Mouse (Mus musculus) liver, embryonic 14.5 days (tissue): Measurements from ENCODE around the gene Nat8l. TPM values are rescaled to one million over a fixed set of nuclear protein-coding genes. Genes with fewer than 3 reads are reported as not detected.
A peak's percentile ranks its signal among the peaks of the same experiment; 100 is the strongest.
"Not testable (repeated sequence)": the region's sequence is repeated elsewhere in the genome, so short reads cannot be mapped to it uniquely, and the experiment has no call there.

ENCODE experiments used
- ATAC-seq: fragments of 200-750 bp; cut with Nextera tagmentation; 2 replicates; pipeline ENCODE4 v1.8.0; 2017; ENCODE audit warnings: moderate number of reproducible peaks, mild to moderate bottlenecking, moderate library complexity; ENCODE audit not compliant: insufficient read depth
- DNase-seq, 3 experiments: peaks; one replicate each; pipeline ENCODE4 v3.0.0-alpha.2; 2012 to 2013; ENCODE audit warnings: low read depth in 3 of 3, low spot score in 3 of 3
- H3K27ac ChIP-seq: fragments of 300-500 bp; sonication (generic); 2 replicates; pipeline ENCODE4 v1.5.1; 2014; ENCODE audit warnings: moderate library complexity, mild to moderate bottlenecking, control low read depth, inconsistent platforms
- H3K27me3 ChIP-seq: fragments of 300-500 bp; sonication (generic); 2 replicates; pipeline ENCODE4 v1.6.1; 2014; ENCODE audit warnings: mild to moderate bottlenecking, low read length, moderate library complexity; ENCODE audit not compliant: control insufficient read depth, insufficient read depth
- H3K36me3 ChIP-seq: fragments of 300-500 bp; sonication (generic); replicated peaks from 2 replicates; pipeline ENCODE4 v1.6.1; 2014; ENCODE audit warnings: low read depth; ENCODE audit not compliant: control insufficient read depth, insufficient read depth
- H3K4me1 ChIP-seq, 2 experiments: fragments of 200-500 bp in 1 of 2; fragments of 300-500 bp in 1 of 2; sonication (generic) in 1 of 2; replicated peaks; 2 replicates each; pipeline ENCODE4 v1.6.1; 2012 to 2014; ENCODE audit warnings: antibody characterized with exemption in 1 of 2, inconsistent platforms in 1 of 2, low read length in 1 of 2; ENCODE audit not compliant: control insufficient read depth in 2 of 2, insufficient read depth in 2 of 2
- H3K4me2 ChIP-seq: fragments of 300-500 bp; sonication (generic); 2 replicates; pipeline ENCODE4 v1.6.1; 2014; ENCODE audit warnings: low read depth, mild to moderate bottlenecking, control low read depth, moderate library complexity
- H3K4me3 ChIP-seq, 2 experiments: fragments of 200-500 bp in 1 of 2; fragments of 300-500 bp in 1 of 2; sonication (generic) in 1 of 2; 2 replicates each; pipeline ENCODE4 v1.5.1; 2012 to 2014; ENCODE audit warnings: low read depth in 2 of 2, low read length in 2 of 2, mild to moderate bottlenecking in 2 of 2, control low read depth in 1 of 2, inconsistent platforms in 1 of 2, moderate library complexity in 1 of 2; ENCODE audit not compliant: insufficient read depth in 1 of 2
- H3K9ac ChIP-seq: fragments of 300-500 bp; sonication (generic); replicated peaks from 2 replicates; pipeline ENCODE4 v1.6.1; 2014; ENCODE audit warnings: mild to moderate bottlenecking, control low read depth, moderate library complexity
- H3K9me3 ChIP-seq: fragments of 300-500 bp; sonication (generic); 2 replicates; pipeline ENCODE4 v1.6.1; 2016; ENCODE audit warnings: low read length, mixed read lengths; ENCODE audit not compliant: control insufficient read depth
- CTCF ChIP-seq: IDR thresholded peaks from 2 replicates; pipeline ENCODE4 v1.5.1; 2016; ENCODE audit warnings: antibody characterized with exemption, low read depth, control low read depth
- EP300 ChIP-seq: IDR thresholded peaks from 2 replicates; pipeline ENCODE4 v1.6.1; 2016; ENCODE audit warnings: antibody characterized with exemption, low read depth
- WGBS: fragments of 180-500 bp; shearing (Covaris S2); extraction: QIAGEN DNeasy Blood & Tissue Kit; methylation state at CpG from one replicate; pipeline ENCODE4 v1.1.7; 2014; ENCODE audit not compliant: insufficient replicate concordance; 5-methylcytosine and 5-hydroxymethylcytosine counted together
- polyA plus RNA-seq, 2 experiments: library from polyadenylated mRNA; depleted of rRNA in 1 of 2; stranded (reverse) in 1 of 2; unstranded in 1 of 2; fragments of >200 nt; fragmentation: Nextera tagmentation in 1 of 2; extraction: Ambion mirVana in 1 of 2; gene quantifications; 2 replicates each; pipeline versions ENCODE4 v1.2.1 to v1.2.3; 2012 to 2014

Nat8l gene
- polyA plus RNA-seq (2012; rRNA removed) (0.15 and 0.17 TPM in 2 replicates), polyA plus RNA-seq (2014; fragmentation: Nextera tagmentation; extraction: Ambion mirVana) (0.04 and 0.05 TPM in 2 replicates)

DNA sequence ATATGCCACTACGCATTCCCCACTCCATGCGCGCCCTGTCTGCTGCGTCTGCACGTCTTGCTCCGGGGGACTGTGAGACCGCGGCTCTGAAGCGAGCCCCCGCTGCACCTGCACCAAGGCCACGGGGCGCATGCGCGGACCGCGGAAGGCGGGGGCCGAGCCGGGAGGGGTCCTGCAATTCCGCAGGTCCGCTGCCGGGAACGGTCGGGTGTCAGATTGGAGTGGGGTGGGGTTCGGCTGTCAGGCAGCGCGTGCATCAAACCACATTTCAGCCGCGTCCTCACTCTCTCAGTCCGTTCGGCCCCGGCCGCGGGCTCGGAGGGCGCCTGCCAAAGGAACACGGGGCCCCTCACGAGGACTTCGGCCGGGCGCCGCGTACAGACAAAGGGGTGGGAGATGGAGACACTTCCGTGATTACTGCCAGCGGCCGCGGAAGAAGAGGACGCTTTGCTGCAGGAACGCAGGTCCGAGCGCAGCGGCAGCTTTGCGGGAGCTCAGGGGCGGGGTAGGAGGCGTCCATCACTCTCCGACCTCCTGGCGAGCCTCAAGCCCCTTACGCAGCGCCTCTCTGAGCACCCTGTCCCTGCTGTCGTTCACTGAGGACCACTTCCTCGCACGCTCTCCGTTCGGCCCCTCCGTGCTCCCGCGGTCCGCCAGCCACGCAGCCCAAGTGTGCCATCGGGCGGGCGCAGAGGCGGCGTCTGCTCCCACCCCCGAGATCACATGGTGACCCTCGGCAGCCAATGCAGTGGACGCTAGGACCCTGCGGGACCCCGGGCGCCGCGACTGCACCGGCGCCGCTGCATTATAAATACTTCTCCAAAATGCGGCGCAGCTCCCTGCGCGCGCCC lies at the start of gene Nat8l:
Nat8l (plus strand) TSS at position 142 of the 851 bp plus-strand sequence.
- Histone ChIP-seq H3K4me1 (no peaks in the 10 kb centered on the region), H3K27me3 (peaks cover 50% of the 10 kb centered on the region), H3K27ac (no peak within 1 kb of the TSS), H3K9me3 (no peaks in the 10 kb centered on the region), H3K36me3 (no peaks in the 10 kb centered on the region), H3K4me3 (peak within 1 kb of the TSS; percentile 26 to 48), H3K9ac (no peak within 1 kb of the TSS), H3K4me2 (peak within 1 kb of the TSS; percentile 56)
- ATAC-seq (no peak), DNase-seq (no peak)
- TF ChIP-seq CTCF (no peak), EP300 (no peak)
- under 1% methylated on average over 90 of the region's 90 CpGs for WGBS

DNA sequence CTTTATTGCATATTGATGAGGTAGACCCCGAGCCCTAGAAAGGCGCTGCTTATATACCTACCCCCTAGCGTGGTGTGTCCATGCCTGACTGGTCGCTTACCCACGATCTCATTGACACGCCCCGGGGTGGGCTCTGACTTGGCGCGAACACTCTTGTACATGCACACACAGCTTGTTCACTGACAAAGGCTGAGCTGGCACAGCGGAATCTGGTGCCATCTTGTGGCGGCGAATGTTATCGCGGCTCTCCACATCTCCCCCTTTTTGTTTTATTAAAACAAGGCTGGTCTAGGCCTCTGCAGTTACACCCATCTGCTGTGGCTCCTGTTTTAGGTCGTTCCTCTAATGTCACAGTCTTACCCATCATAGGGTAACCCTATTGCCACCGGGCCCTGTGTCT lies 48.7 kb upstream of the Nat8l start:
- not testable (repeated sequence) for H3K27ac ChIP-seq, H3K27me3 ChIP-seq, H3K9ac ChIP-seq, H3K36me3 ChIP-seq, H3K4me1 ChIP-seq, H3K4me2 ChIP-seq, DNase-seq, H3K4me3 ChIP-seq, H3K9me3 ChIP-seq, ATAC-seq
- TF ChIP-seq CTCF: peak; percentile 72
- WGBS: 78% methylated on average over 16 of the region's 16 CpGs

- Histone ChIP-seq H3K9me3 (no peaks in the 10 kb centered on the region; the same call in none of the 2 replicates), H3K4me2 (no peak overlapping the region), H3K4me3 (no peak overlapping the region), H3K36me3 (no peaks in the 10 kb centered on the region), H3K9ac (no peak overlapping the region), H3K27me3 (no peaks in the 10 kb centered on the region), H3K4me1 (no peaks in the 10 kb centered on the region), H3K27ac (no peak overlapping the region)
- WGBS: 81% methylated on average over 4 of the region's 4 CpGs
- no peak for DNase-seq
- TF ChIP-seq EP300 (no peak), CTCF (no peak)
- no peak for ATAC-seq
Observed at GRCm38 (mm10) chr5:33948314-33948713, 47.5 kb upstream of the Nat8l start.

DNA sequence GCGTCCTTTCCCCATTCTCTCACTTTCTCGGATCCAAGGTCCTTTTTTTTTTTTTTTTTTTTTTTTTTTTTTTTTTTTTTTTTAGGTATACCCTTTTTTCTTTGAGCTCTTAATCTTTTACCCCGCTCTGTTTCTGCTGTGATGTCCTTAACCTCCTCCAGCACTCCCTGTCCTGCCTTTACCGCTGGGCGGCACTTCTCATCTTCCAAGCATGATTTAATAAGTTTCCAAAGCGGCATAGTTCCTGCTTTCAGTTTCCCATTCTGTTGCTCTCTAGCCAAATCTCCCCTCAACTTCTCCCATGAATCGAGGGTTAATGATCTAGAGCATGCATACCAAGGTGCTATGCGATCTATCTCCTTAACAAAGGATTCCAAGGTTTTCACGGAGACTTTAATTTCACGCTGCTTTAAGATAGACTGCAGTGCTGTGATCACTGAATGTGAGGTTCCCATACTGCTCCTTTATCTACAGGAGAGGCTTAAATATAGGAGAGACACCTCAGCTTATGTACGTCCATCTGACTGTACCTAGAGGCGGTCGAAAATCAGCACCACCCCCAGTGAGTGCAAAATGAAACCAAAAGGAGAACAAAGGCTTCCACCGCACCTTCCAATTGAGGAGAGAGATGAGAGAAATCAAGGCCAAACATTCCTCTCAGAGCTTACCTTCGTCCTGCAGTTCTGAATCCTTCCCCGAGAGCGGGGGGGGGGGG lies 42.2 kb upstream of the Nat8l start:
- H3K4me2 ChIP-seq: no peak overlapping the region
- 75% methylated on average over 17 of the region's 17 CpGs for WGBS
- no peaks in the 10 kb centered on the region; the same call in none of the 2 replicates for H3K9me3 ChIP-seq
- H3K9ac ChIP-seq: no peak overlapping the region
- H3K36me3 ChIP-seq: no peaks in the 10 kb centered on the region
- no peaks in the 10 kb centered on the region for H3K27me3 ChIP-seq
- no peak overlapping the region for H3K4me3 ChIP-seq
- DNase-seq (no peak), ATAC-seq (no peak)
- TF ChIP-seq EP300 (no peak), CTCF (no peak)
- no peaks in the 10 kb centered on the region for H3K4me1 ChIP-seq
- H3K27ac ChIP-seq: no peak overlapping the region

DNA sequence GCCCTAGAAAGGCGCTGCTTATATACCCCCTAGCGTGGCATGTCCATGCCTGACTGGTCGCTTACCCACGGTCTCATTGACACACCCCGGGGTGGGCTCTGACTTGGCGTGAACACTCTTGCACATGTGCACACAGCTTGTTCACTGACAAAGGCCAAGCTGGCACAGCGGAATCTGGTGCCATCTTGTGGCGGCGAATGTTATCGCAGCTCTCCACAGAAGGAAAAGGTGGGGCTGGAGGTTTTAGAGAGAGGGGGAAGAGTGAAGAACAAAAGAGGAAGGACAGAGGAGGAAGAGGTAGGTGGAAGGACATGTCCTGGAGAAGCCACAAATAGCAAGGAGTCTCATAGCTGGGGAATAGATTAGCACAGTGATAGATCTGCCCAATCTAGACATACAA lies 41.4 kb upstream of the Nat8l start:
- peak; percentile 94 for TF ChIP-seq CTCF
- TF ChIP-seq EP300: no peak
- 34% methylated on average over 10 of the region's 10 CpGs for WGBS
- DNase-seq: peak in 1 of 3 experiments; percentile 29

More for the DNA sequence above, 41.4 kb upstream of the Nat8l start:
- Histone ChIP-seq H3K27ac (no peak overlapping the region), H3K9me3 (no peaks in the 10 kb centered on the region; the same call in none of the 2 replicates), H3K4me1 (no peaks in the 10 kb centered on the region), H3K36me3 (no peaks in the 10 kb centered on the region), H3K9ac (no peak overlapping the region), H3K27me3 (no peaks in the 10 kb centered on the region), H3K4me2 (no peak overlapping the region), H3K4me3 (no peak overlapping the region)
- ATAC-seq: no peak
